In genomic region chr6:78553008-78553698, GRCm38 (mm10) we compare ENCODE assay signal across 17 mouse cellular contexts.
A peak's percentile ranks its signal among the peaks of the same experiment; 100 is the strongest.
DNase-seq lines count a peak whose midpoint lies in the region; ATAC-seq and TF ChIP-seq lines count a peak whose summit lies in the region.
"Had no signal": no experiment of that assay in that cellular context is flagged by ENCODE, and none has a peak within 500 bp of the region (broad histone marks: within the 10 kb centered on the region; RNA-seq: fewer than 3 reads in every experiment).

No protein-coding gene starts in this region.

- peaks cover 3% of the 10 kb centered on the region; the same call in 1 of the 2 replicates for H3K4me1 ChIP-seq in hindbrain, embryonic 11.5 days (replicated peaks; ENCODE audit: control insufficient read depth, insufficient read depth, low read length)
- 0 out of 2 replicates have a peak, but pooled peaks cover 7% of the 10 kb centered on the region for H3K4me1 ChIP-seq in hindbrain, postnatal 0 days (ENCODE audit: insufficient read depth, low read length)
- H3K4me1 ChIP-seq in neural tube, embryonic 11.5 days (ENCODE audit: control insufficient read depth, insufficient read depth, low read length): 0 out of 2 replicates have a peak, but pooled peaks cover 3% of the 10 kb centered on the region
- peaks cover 23% of the 10 kb centered on the region for H3K4me1 ChIP-seq in neural tube, embryonic 15.5 days
- peaks cover 11% of the 10 kb centered on the region for H3K4me1 ChIP-seq in forebrain, embryonic 13.5 days
- H3K4me1 ChIP-seq: heart, embryonic 15.5 days had no signal

- DNase-seq in hindbrain, embryonic 11.5 days (ENCODE audit: low spot score): peak; percentile 11
- no peak for DNase-seq in hindbrain, postnatal 0 days (ENCODE audit: low spot score)
- peak; percentile 10 for DNase-seq in neural tube, embryonic 11.5 days (ENCODE audit: low spot score)
- no peak for DNase-seq in neural tube, embryonic 10.5 days (ENCODE audit: extremely low spot score, low spot score)
- DNase-seq in layer of hippocampus, postnatal 10 days (ENCODE audit: low spot score in 2 of 2): peak; percentile 13 to 22
- no peak for DNase-seq in adrenal gland, adult 18-20 months (ENCODE audit: low spot score in 2 of 2)
- DNase-seq: cerebellum, adult 18-20 months; heart, adult 11 months; kidney, postnatal 25 days; liver; lung, adult 18-20 months; lung, postnatal 36 days had no signal

- H3K4me2 ChIP-seq in hindbrain, embryonic 11.5 days (replicated peaks; ENCODE audit: low read depth, low read length): no peak overlapping the region
- H3K4me2 ChIP-seq in hindbrain, postnatal 0 days (ENCODE audit: low read depth, low read length): no peak overlapping the region
- H3K4me2 ChIP-seq in neural tube, embryonic 11.5 days (ENCODE audit: low read depth): no peak overlapping the region
- peak overlapping the region; percentile 47; the same call in 1 of the 2 replicates for H3K4me2 ChIP-seq in neural tube, embryonic 15.5 days
- no peak overlapping the region for H3K4me2 ChIP-seq in forebrain, embryonic 13.5 days
- H3K4me2 ChIP-seq: heart, embryonic 15.5 days had no signal

- H3K27ac ChIP-seq in hindbrain, embryonic 11.5 days (ENCODE audit: low read depth, low read length): no peak overlapping the region
- H3K27ac ChIP-seq in hindbrain, postnatal 0 days: no peak overlapping the region
- no peak overlapping the region for H3K27ac ChIP-seq in neural tube, embryonic 11.5 days (ENCODE audit: low read depth, low read length)
- no peak overlapping the region for H3K27ac ChIP-seq in neural tube, embryonic 15.5 days (replicated peaks)
- H3K27ac ChIP-seq in forebrain, embryonic 13.5 days: no peak overlapping the region
- H3K27ac ChIP-seq: heart, embryonic 15.5 days; hindbrain, embryonic 15.5 days had no signal

- peak; percentile 60 for ATAC-seq in hindbrain, embryonic 11.5 days (ENCODE audit: low FRiP score)
- ATAC-seq in hindbrain, postnatal 0 days: no peak
- peak; percentile 51 for ATAC-seq in neural tube, embryonic 11.5 days (ENCODE audit: insufficient read depth, low FRiP score, low TSS enrichment)
- ATAC-seq in neural tube, embryonic 15.5 days (ENCODE audit: low FRiP score): no peak
- no peak for ATAC-seq in forebrain, embryonic 13.5 days
- ATAC-seq: forebrain, embryonic 14.5 days had no signal

- no peak overlapping the region for H3K9ac ChIP-seq in hindbrain, embryonic 11.5 days (ENCODE audit: low read depth, low read length)
- no peak overlapping the region for H3K9ac ChIP-seq in hindbrain, postnatal 0 days (replicated peaks; ENCODE audit: low read length)
- H3K9ac ChIP-seq in neural tube, embryonic 11.5 days (ENCODE audit: low read length): no peak overlapping the region
- H3K9ac ChIP-seq in neural tube, embryonic 15.5 days (replicated peaks): no peak overlapping the region
- H3K9ac ChIP-seq in forebrain, embryonic 13.5 days: no peak overlapping the region
- H3K9ac ChIP-seq: heart, embryonic 15.5 days; hindbrain, embryonic 15.5 days had no signal

- H3K9me3 ChIP-seq in hindbrain, embryonic 11.5 days (ENCODE audit: control insufficient read depth, low read length): no peaks in the 10 kb centered on the region
- H3K9me3 ChIP-seq in hindbrain, postnatal 0 days (ENCODE audit: low read length): no peaks in the 10 kb centered on the region
- H3K9me3 ChIP-seq in neural tube, embryonic 11.5 days (ENCODE audit: control insufficient read depth, low read length): no peaks in the 10 kb centered on the region
- no peaks in the 10 kb centered on the region for H3K9me3 ChIP-seq in neural tube, embryonic 15.5 days (replicated peaks)
- H3K9me3 ChIP-seq in forebrain, embryonic 13.5 days (replicated peaks): no peaks in the 10 kb centered on the region
- H3K9me3 ChIP-seq: heart, embryonic 15.5 days; hindbrain, embryonic 15.5 days had no signal

- no peak overlapping the region for H3K4me3 ChIP-seq in hindbrain, embryonic 11.5 days (ENCODE audit: low read depth, low read length)
- no peak overlapping the region for H3K4me3 ChIP-seq in hindbrain, postnatal 0 days (ENCODE audit: low read length)
- no peak overlapping the region for H3K4me3 ChIP-seq in neural tube, embryonic 11.5 days (ENCODE audit: low read depth, low read length)
- H3K4me3 ChIP-seq in neural tube, embryonic 15.5 days (replicated peaks): no peak overlapping the region
- H3K4me3 ChIP-seq in forebrain, embryonic 13.5 days: no peak overlapping the region
- H3K4me3 ChIP-seq: heart, embryonic 15.5 days; hindbrain, embryonic 15.5 days had no signal

- no peak for TF ChIP-seq CTCF in hindbrain, postnatal 0 days (IDR thresholded peaks at IDR 0.05; ENCODE audit: low read depth)

- 52% methylated on average over 11 of the region's 11 CpGs for WGBS in hindbrain, embryonic 11.5 days
- WGBS in hindbrain, postnatal 0 days: 30% methylated on average over 11 of the region's 11 CpGs
- 35% methylated on average over 11 of the region's 11 CpGs for WGBS in neural tube, embryonic 11.5 days
- 16% methylated on average over 11 of the region's 11 CpGs for WGBS in neural tube, embryonic 15.5 days
- 39% methylated on average over 11 of the region's 11 CpGs for WGBS in forebrain, embryonic 13.5 days

- H3K36me3 ChIP-seq in hindbrain, embryonic 11.5 days (ENCODE audit: control insufficient read depth, insufficient read depth, low read length): no peaks in the 10 kb centered on the region
- H3K36me3 ChIP-seq in hindbrain, postnatal 0 days (ENCODE audit: insufficient read depth, low read length): no peaks in the 10 kb centered on the region
- H3K36me3 ChIP-seq in neural tube, embryonic 11.5 days (ENCODE audit: control insufficient read depth, insufficient read depth, low read length): no peaks in the 10 kb centered on the region
- H3K36me3 ChIP-seq in neural tube, embryonic 15.5 days: no peaks in the 10 kb centered on the region
- H3K36me3 ChIP-seq in forebrain, embryonic 13.5 days (ENCODE audit: poor library complexity, severe bottlenecking): no peaks in the 10 kb centered on the region
- H3K36me3 ChIP-seq: heart, embryonic 15.5 days; hindbrain, embryonic 15.5 days had no signal

- no peaks in the 10 kb centered on the region for H3K27me3 ChIP-seq in hindbrain, embryonic 11.5 days (ENCODE audit: control insufficient read depth, insufficient read depth, low read length)
- no peaks in the 10 kb centered on the region for H3K27me3 ChIP-seq in hindbrain, postnatal 0 days (ENCODE audit: insufficient read depth, low read length)
- no peaks in the 10 kb centered on the region for H3K27me3 ChIP-seq in neural tube, embryonic 11.5 days (ENCODE audit: control insufficient read depth, insufficient read depth, low read length)
- H3K27me3 ChIP-seq in neural tube, embryonic 15.5 days (replicated peaks): no peaks in the 10 kb centered on the region
- no peaks in the 10 kb centered on the region for H3K27me3 ChIP-seq in forebrain, embryonic 13.5 days
- H3K27me3 ChIP-seq: heart, embryonic 15.5 days; hindbrain, embryonic 15.5 days had no signal

Comparison
In these comparisons a context has a peak if more than half of its experiments do, and no peak if none do; other contexts are left out.
1. ATAC-seq: peak in hindbrain, embryonic 11.5 days (single experiment) and neural tube, embryonic 11.5 days (single experiment); none in hindbrain, postnatal 0 days (single experiment), neural tube, embryonic 15.5 days (single experiment) and forebrain, embryonic 13.5 days (single experiment).
2. DNase-seq: peak in hindbrain, embryonic 11.5 days (single experiment), neural tube, embryonic 11.5 days (single experiment) and layer of hippocampus, postnatal 10 days (2 of 2); none in hindbrain, postnatal 0 days (single experiment), neural tube, embryonic 10.5 days (single experiment) and adrenal gland, adult 18-20 months (0 of 2).